Mouse (Mus musculus): ENCODE measurements around the gene 4930518I15Rik.
"Not testable (repeated sequence)": the region's sequence is repeated elsewhere in the genome, so short reads cannot be mapped to it uniquely, and the experiment has no call there.

4930518I15Rik gene

GRCm38 (mm10) chr2:156857835-156858234 lies at the start of gene 4930518I15Rik:
4930518I15Rik (minus strand) TSS chr2:156857946.
- no peak for DNase-seq

GRCm38 (mm10) chr2:156905931-156906330 lies 48.2 kb upstream of the 4930518I15Rik start:
- not testable (repeated sequence) for DNase-seq

GRCm38 (mm10) chr2:156904976-156905717 lies 47.4 kb upstream of the 4930518I15Rik start:
- DNase-seq, result peak; percentile 52

GRCm38 (mm10) chr2:156903367-156903766 lies 45.6 kb upstream of the 4930518I15Rik start:
- no peak for DNase-seq

- DNase-seq, result not testable (repeated sequence)
These were observed 44.7 kb upstream of the 4930518I15Rik start for GRCm38 (mm10) chr2:156902411-156902810.

GRCm38 (mm10) chr2:156901883-156902282 lies 44.1 kb upstream of the 4930518I15Rik start:
- no peak for DNase-seq

- DNase-seq, result no peak
These were observed 43.6 kb upstream of the 4930518I15Rik start for GRCm38 (mm10) chr2:156901344-156901743.

GRCm38 (mm10) chr2:156899184-156899583 lies 41.4 kb upstream of the 4930518I15Rik start:
- DNase-seq, result no peak

- no peak for DNase-seq
These were observed 40.6 kb upstream of the 4930518I15Rik start for GRCm38 (mm10) chr2:156898374-156898773.

GRCm38 (mm10) chr2:156897034-156897433 lies 39.3 kb upstream of the 4930518I15Rik start:
- DNase-seq, result no peak

- DNase-seq, result no peak
These were observed 38.7 kb upstream of the 4930518I15Rik start for GRCm38 (mm10) chr2:156896384-156896914.

GRCm38 (mm10) chr2:156894496-156895265 lies 36.9 kb upstream of the 4930518I15Rik start:
- peak; percentile 42 for DNase-seq

GRCm38 (mm10) chr2:156892821-156893220 lies 35.1 kb upstream of the 4930518I15Rik start:
- no peak for DNase-seq

GRCm38 (mm10) chr2:156892240-156892639 lies 34.5 kb upstream of the 4930518I15Rik start:
- no peak for DNase-seq

- DNase-seq, result no peak
These were observed 30.7 kb upstream of the 4930518I15Rik start for GRCm38 (mm10) chr2:156888490-156888889.

GRCm38 (mm10) chr2:156887017-156887416 lies 29.3 kb upstream of the 4930518I15Rik start, which contains the start of gene Sla2:
Sla2 (minus strand) TSS chr2:156887192.
- DNase-seq, result no peak

- no peak for DNase-seq
These were observed 28.4 kb upstream of the 4930518I15Rik start for GRCm38 (mm10) chr2:156886084-156886631.

- DNase-seq, result not testable (repeated sequence)
These were observed 27.9 kb upstream of the 4930518I15Rik start for GRCm38 (mm10) chr2:156885666-156886065.

- DNase-seq, result peak; percentile 71
These were observed 26.9 kb upstream of the 4930518I15Rik start for GRCm38 (mm10) chr2:156884396-156885211.

GRCm38 (mm10) chr2:156882431-156883001 lies 24.8 kb upstream of the 4930518I15Rik start:
- DNase-seq, result peak; percentile 90

GRCm38 (mm10) chr2:156879541-156879940 lies 21.8 kb upstream of the 4930518I15Rik start:
- peak; percentile 48 for DNase-seq

GRCm38 (mm10) chr2:156877726-156878125 lies 20.0 kb upstream of the 4930518I15Rik start:
- DNase-seq, result peak; percentile 34
